31 mouse cellular contexts compared by ENCODE assay signal in genomic region chr11:121198622-121199021, GRCm38 (mm10). TPM values are rescaled to one million over a fixed set of nuclear protein-coding genes. Genes with fewer than 3 reads are reported as not detected.
DNase-seq lines count a peak whose midpoint lies in the region; ATAC-seq lines count a peak whose summit lies in the region.
"Had no signal": no experiment of that assay in that cellular context is flagged by ENCODE, and none has a peak within 500 bp of the region (broad histone marks: within the 10 kb centered on the region; RNA-seq: fewer than 3 reads in every experiment).

No protein-coding gene starts in this region.

- no peak overlapping the region for H3K4me2 ChIP-seq in lung, embryonic 15.5 days
- H3K4me2 ChIP-seq: heart, embryonic 13.5 days; hindbrain, embryonic 14.5 days; limb, embryonic 12.5 days; liver, embryonic 15.5 days; neural tube, embryonic 15.5 days had no signal

- peak overlapping the region; percentile 47 for H3K27ac ChIP-seq in lung, embryonic 15.5 days
- H3K27ac ChIP-seq: forebrain, embryonic 10.5 days; heart, embryonic 13.5 days; hindbrain, embryonic 14.5 days; limb, embryonic 12.5 days; liver, embryonic 15.5 days; neural tube, embryonic 15.5 days had no signal

- no peak for DNase-seq in lung, postnatal 36 days
- DNase-seq in 3T3-L1 (ENCODE audit: low read depth, low spot score): peak; percentile 35
- peak; percentile 71 for DNase-seq in NIH3T3 (ENCODE audit: low read depth)
- DNase-seq in lung, postnatal 14 days: peak; percentile 5
- DNase-seq in left cerebral cortex, postnatal 4 days: no peak
- DNase-seq in testis, postnatal 10 days (ENCODE audit: low spot score): no peak
- DNase-seq: adrenal gland, adult 8-10 months; cerebellum, adult 2 months; cerebellum, postnatal 14 days; heart, postnatal 10 days; kidney, adult 11 months; layer of hippocampus, postnatal 36 days; midbrain, embryonic 14.5 days; right cerebral cortex, adult 18-20 months; spleen, adult 18-20 months; thymus, postnatal 4 days had no signal

- ATAC-seq in lung, embryonic 15.5 days (ENCODE audit: borderline replicate concordance, extremely low read depth, low FRiP score, low TSS enrichment): peak; percentile 72
- ATAC-seq: forebrain, embryonic 16.5 days had no signal

- intact Hi-C loops in left cerebral cortex, postnatal 4 days (cut with DNase I): no loop called here

- peaks cover 40% of the 10 kb centered on the region for H3K4me1 ChIP-seq in lung, embryonic 15.5 days

- H3K4me3 ChIP-seq in lung, embryonic 15.5 days: no peak overlapping the region
- H3K4me3 ChIP-seq: forebrain, embryonic 10.5 days; heart, embryonic 13.5 days; limb, embryonic 12.5 days; liver, embryonic 15.5 days; neural tube, embryonic 15.5 days had no signal

- H3K36me3 ChIP-seq in lung, embryonic 15.5 days: no peaks in the 10 kb centered on the region
- H3K36me3 ChIP-seq: liver, embryonic 15.5 days had no signal

- H3K9me3 ChIP-seq in lung, embryonic 15.5 days: no peaks in the 10 kb centered on the region
- H3K9me3 ChIP-seq: forebrain, embryonic 10.5 days; heart, embryonic 13.5 days; limb, embryonic 12.5 days; liver, embryonic 15.5 days; neural tube, embryonic 15.5 days had no signal

- no peak overlapping the region for H3K9ac ChIP-seq in lung, embryonic 15.5 days
- H3K9ac ChIP-seq: heart, embryonic 13.5 days; hindbrain, embryonic 14.5 days; limb, embryonic 12.5 days; liver, embryonic 15.5 days; neural tube, embryonic 15.5 days had no signal

- no peaks in the 10 kb centered on the region for H3K27me3 ChIP-seq in lung, embryonic 15.5 days
- H3K27me3 ChIP-seq: heart, embryonic 13.5 days; limb, embryonic 12.5 days; liver, embryonic 15.5 days; neural tube, embryonic 15.5 days had no signal

- 7% methylated on average over 2 of the region's 2 CpGs for WGBS in lung, embryonic 15.5 days

RNA-seq across cellular contexts. Expression of gene Hexdc, which starts 5.6 kb away (rescaled TPM):
- polyA plus RNA-seq in lung, embryonic 15.5 days (2015; fragmentation: Nextera tagmentation; extraction: Ambion mirVana): 5.9 and 8.8 TPM in 2 replicates
- 10 to 100 TPM; 54.9 to 57.3 TPM for total RNA-seq in left cerebral cortex, postnatal 4 days (2021)

RNA-seq across cellular contexts. Expression of gene Ogfod3, which starts 5.9 kb away (rescaled TPM):
- polyA plus RNA-seq in lung, embryonic 15.5 days (2015; fragmentation: Nextera tagmentation; extraction: Ambion mirVana): 25.7 and 27.9 TPM in 2 replicates
- total RNA-seq in left cerebral cortex, postnatal 4 days (2021): 1 to 10 TPM; 7.7 to 8.0 TPM

RNA-seq across cellular contexts. Expression of gene Cybc1, which starts 30.5 kb away (rescaled TPM):
- 35.2 and 35.3 TPM in 2 replicates for polyA plus RNA-seq in lung, embryonic 15.5 days (2015; fragmentation: Nextera tagmentation; extraction: Ambion mirVana)
- 10 to 100 TPM; 24.0 to 27.3 TPM for total RNA-seq in left cerebral cortex, postnatal 4 days (2021)

RNA-seq across cellular contexts. Expression of gene Narf, which starts 38.4 kb away (rescaled TPM):
- polyA plus RNA-seq in lung, embryonic 15.5 days (2015; fragmentation: Nextera tagmentation; extraction: Ambion mirVana): 47.7 and 51.9 TPM in 2 replicates
- total RNA-seq in left cerebral cortex, postnatal 4 days (2021): 10 to 100 TPM; 70.6 to 73.2 TPM

RNA-seq across cellular contexts. Expression of gene Uts2r, which starts 38.6 kb away (rescaled TPM):
- polyA plus RNA-seq in lung, embryonic 15.5 days (2015; fragmentation: Nextera tagmentation; extraction: Ambion mirVana): 0.09 TPM in 1 of 2 replicates, not detected in the other
- total RNA-seq in left cerebral cortex, postnatal 4 days (2021): not detected
- total RNA-seq: adrenal gland, adult 8-10 months; adrenal gland, postnatal 4 days; hematopoietic stem cell, adult 5-6 weeks; left cerebral cortex, postnatal 10 days; liver, adult 2 months; MEL; monocyte, adult 5-6 weeks had no signal
- polyA plus RNA-seq: forebrain, embryonic 10.5 days; heart, embryonic 13.5 days; large intestine, adult 2 months; liver, adult 2 months had no signal

Comparison
In these comparisons a context has a peak if more than half of its experiments do, and no peak if none do; other contexts are left out.
1. DNase-seq: peak in 3T3-L1 (single experiment), NIH3T3 (single experiment) and lung, postnatal 14 days (single experiment); none in lung, postnatal 36 days (single experiment), left cerebral cortex, postnatal 4 days (single experiment) and testis, postnatal 10 days (single experiment).